Mouse (Mus musculus): ENCODE results near the gene Vmn1r13. TPM values are rescaled to one million over a fixed set of nuclear protein-coding genes. Genes with fewer than 3 reads are reported as not detected.
"Not testable (repeated sequence)": the region's sequence is repeated elsewhere in the genome, so short reads cannot be mapped to it uniquely, and the experiment has no call there.

Gene Vmn1r13
- polyA plus RNA-seq (2014; fragmentation: Nextera tagmentation; extraction: Ambion mirVana): not detected in 2 replicates

- not testable (repeated sequence) for H3K9me3 ChIP-seq (ENCODE audit: control insufficient read depth, low read length); H3K4me3 ChIP-seq (ENCODE audit: low read depth, low read length); H3K4me2 ChIP-seq (ENCODE audit: low read depth); H3K9ac ChIP-seq (ENCODE audit: low read length); H3K27me3 ChIP-seq (ENCODE audit: control insufficient read depth, insufficient read depth, low read length); ATAC-seq (ENCODE audit: insufficient read depth, low FRiP score, low TSS enrichment); DNase-seq (ENCODE audit: low spot score); H3K36me3 ChIP-seq (ENCODE audit: control insufficient read depth, insufficient read depth, low read length); H3K27ac ChIP-seq (ENCODE audit: low read depth, low read length); H3K4me1 ChIP-seq (ENCODE audit: control insufficient read depth, insufficient read depth, low read length)
- 87% methylated on average over 1 of the region's 1 CpGs for WGBS
Observed at GRCm38 (mm10) chr6:57202990-57203389, at the start of gene Vmn1r13. Gene Vmn1r13 (plus strand): TSS chr6:57203290.

GRCm38 (mm10) chr6:57156619-57157018 is 46.5 kb upstream of the Vmn1r13 start, which contains the start of gene Vmn1r12:
Gene Vmn1r12 (plus strand): TSS chr6:57156919.
- no peak within 1 kb of the TSS for H3K4me2 ChIP-seq (ENCODE audit: low read depth)
- H3K36me3 ChIP-seq (ENCODE audit: control insufficient read depth, insufficient read depth, low read length): no peaks in the 10 kb centered on the region
- no peak within 1 kb of the TSS for H3K27ac ChIP-seq (ENCODE audit: low read depth, low read length)
- H3K27me3 ChIP-seq (ENCODE audit: control insufficient read depth, insufficient read depth, low read length): no peaks in the 10 kb centered on the region
- no peaks in the 10 kb centered on the region for H3K4me1 ChIP-seq (ENCODE audit: control insufficient read depth, insufficient read depth, low read length)
- H3K9ac ChIP-seq (ENCODE audit: low read length): no peak within 1 kb of the TSS
- no peaks in the 10 kb centered on the region for H3K9me3 ChIP-seq (ENCODE audit: control insufficient read depth, low read length)
- DNase-seq (ENCODE audit: low spot score): no peak
- no peak for ATAC-seq (ENCODE audit: insufficient read depth, low FRiP score, low TSS enrichment)
- 90% methylated on average over 2 of the region's 2 CpGs for WGBS
- H3K4me3 ChIP-seq (ENCODE audit: low read depth, low read length): no peak within 1 kb of the TSS

- H3K9me3 ChIP-seq (ENCODE audit: control insufficient read depth, low read length); H3K36me3 ChIP-seq (ENCODE audit: control insufficient read depth, insufficient read depth, low read length); H3K27ac ChIP-seq (ENCODE audit: low read depth, low read length); ATAC-seq (ENCODE audit: insufficient read depth, low FRiP score, low TSS enrichment); H3K4me3 ChIP-seq (ENCODE audit: low read depth, low read length); H3K27me3 ChIP-seq (ENCODE audit: control insufficient read depth, insufficient read depth, low read length); H3K4me1 ChIP-seq (ENCODE audit: control insufficient read depth, insufficient read depth, low read length); DNase-seq (ENCODE audit: low spot score); H3K9ac ChIP-seq (ENCODE audit: low read length); H3K4me2 ChIP-seq (ENCODE audit: low read depth): not testable (repeated sequence)
- WGBS: 69% methylated on average over 3 of the region's 3 CpGs
Observed at GRCm38 (mm10) chr6:57190016-57190415, 13.1 kb upstream of the Vmn1r13 start.

- ATAC-seq (ENCODE audit: insufficient read depth, low FRiP score, low TSS enrichment) (no peak), DNase-seq (ENCODE audit: low spot score) (no peak)
- no peak within 1 kb of the TSS for H3K4me3 ChIP-seq (ENCODE audit: low read depth, low read length)
- no peak within 1 kb of the TSS for H3K27ac ChIP-seq (ENCODE audit: low read depth, low read length)
- 91% methylated on average over 3 of the region's 3 CpGs for WGBS
- no peaks in the 10 kb centered on the region for H3K27me3 ChIP-seq (ENCODE audit: control insufficient read depth, insufficient read depth, low read length)
- no peaks in the 10 kb centered on the region for H3K9me3 ChIP-seq (ENCODE audit: control insufficient read depth, low read length)
- H3K4me2 ChIP-seq (ENCODE audit: low read depth): no peak within 1 kb of the TSS
- H3K36me3 ChIP-seq (ENCODE audit: control insufficient read depth, insufficient read depth, low read length): no peaks in the 10 kb centered on the region
- H3K4me1 ChIP-seq (ENCODE audit: control insufficient read depth, insufficient read depth, low read length): no peaks in the 10 kb centered on the region
- no peak within 1 kb of the TSS for H3K9ac ChIP-seq (ENCODE audit: low read length)
Observed at GRCm38 (mm10) chr6:57231386-57231785, 28.3 kb downstream of the Vmn1r13 start, which contains the start of gene Vmn1r14. Gene Vmn1r14 (plus strand): TSS chr6:57231686.

- H3K4me3 ChIP-seq (ENCODE audit: low read depth, low read length): no peak within 1 kb of the TSS
- DNase-seq (ENCODE audit: low spot score) (no peak), ATAC-seq (ENCODE audit: insufficient read depth, low FRiP score, low TSS enrichment) (no peak)
- H3K36me3 ChIP-seq (ENCODE audit: control insufficient read depth, insufficient read depth, low read length): no peaks in the 10 kb centered on the region
- 87% methylated on average over 1 of the region's 1 CpGs for WGBS
- H3K27me3 ChIP-seq (ENCODE audit: control insufficient read depth, insufficient read depth, low read length): no peaks in the 10 kb centered on the region
- H3K4me1 ChIP-seq (ENCODE audit: control insufficient read depth, insufficient read depth, low read length): no peaks in the 10 kb centered on the region
- no peak within 1 kb of the TSS for H3K9ac ChIP-seq (ENCODE audit: low read length)
- H3K4me2 ChIP-seq (ENCODE audit: low read depth): no peak within 1 kb of the TSS
- no peaks in the 10 kb centered on the region for H3K9me3 ChIP-seq (ENCODE audit: control insufficient read depth, low read length)
- H3K27ac ChIP-seq (ENCODE audit: low read depth, low read length): no peak within 1 kb of the TSS
Observed at GRCm38 (mm10) chr6:57257652-57258051, 54.6 kb downstream of the Vmn1r13 start, which contains the start of gene Vmn1r15. Gene Vmn1r15 (plus strand): TSS chr6:57257952.

- H3K27ac ChIP-seq (ENCODE audit: low read depth, low read length): no peak overlapping the region
- H3K36me3 ChIP-seq (ENCODE audit: control insufficient read depth, insufficient read depth, low read length): no peaks in the 10 kb centered on the region
- H3K9me3 ChIP-seq (ENCODE audit: control insufficient read depth, low read length): no peaks in the 10 kb centered on the region
- H3K4me1 ChIP-seq (ENCODE audit: control insufficient read depth, insufficient read depth, low read length): no peaks in the 10 kb centered on the region
- H3K9ac ChIP-seq (ENCODE audit: low read length): no peak overlapping the region
- WGBS: 92% methylated on average over 2 of the region's 2 CpGs
- no peak overlapping the region for H3K4me2 ChIP-seq (ENCODE audit: low read depth)
- no peak for ATAC-seq (ENCODE audit: insufficient read depth, low FRiP score, low TSS enrichment)
- no peaks in the 10 kb centered on the region for H3K27me3 ChIP-seq (ENCODE audit: control insufficient read depth, insufficient read depth, low read length)
- no peak overlapping the region for H3K4me3 ChIP-seq (ENCODE audit: low read depth, low read length)
- DNase-seq (ENCODE audit: low spot score): no peak
Observed at GRCm38 (mm10) chr6:57260990-57261389, 57.9 kb downstream of the Vmn1r13 start.

Other genes with a start within 250 kb of the Vmn1r13 start
- not detected in 2 replicates for gene Vmn1r5, start 233.0 kb upstream of the Vmn1r13 start, polyA plus RNA-seq (2014; fragmentation: Nextera tagmentation; extraction: Ambion mirVana)
- not detected in 2 replicates for gene Vmn1r6, start 206.0 kb upstream of the Vmn1r13 start, polyA plus RNA-seq (2014; fragmentation: Nextera tagmentation; extraction: Ambion mirVana)
- not detected in 2 replicates for gene Vmn1r7, start 178.0 kb upstream of the Vmn1r13 start, polyA plus RNA-seq (2014; fragmentation: Nextera tagmentation; extraction: Ambion mirVana)
- not detected in 2 replicates for gene Vmn1r8, start 171.0 kb upstream of the Vmn1r13 start, polyA plus RNA-seq (2014; fragmentation: Nextera tagmentation; extraction: Ambion mirVana)
- gene Vmn1r9, start 136.5 kb upstream of the Vmn1r13 start, polyA plus RNA-seq (2014; fragmentation: Nextera tagmentation; extraction: Ambion mirVana): not detected in 2 replicates
- gene Vmn1r10, start 93.8 kb upstream of the Vmn1r13 start, polyA plus RNA-seq (2014; fragmentation: Nextera tagmentation; extraction: Ambion mirVana): not detected in 2 replicates
- not detected in 2 replicates for gene Vmn1r11, start 69.8 kb upstream of the Vmn1r13 start, polyA plus RNA-seq (2014; fragmentation: Nextera tagmentation; extraction: Ambion mirVana)
- not detected in 2 replicates for gene Vmn1r12, start 46.4 kb upstream of the Vmn1r13 start, polyA plus RNA-seq (2014; fragmentation: Nextera tagmentation; extraction: Ambion mirVana)
- gene Vmn1r14, start 28.4 kb downstream of the Vmn1r13 start, polyA plus RNA-seq (2014; fragmentation: Nextera tagmentation; extraction: Ambion mirVana): not detected in 2 replicates
- not detected in 2 replicates for gene Vmn1r15, start 54.7 kb downstream of the Vmn1r13 start, polyA plus RNA-seq (2014; fragmentation: Nextera tagmentation; extraction: Ambion mirVana)
- gene Vmn1r16, start 126.2 kb downstream of the Vmn1r13 start, polyA plus RNA-seq (2014; fragmentation: Nextera tagmentation; extraction: Ambion mirVana): not detected in 2 replicates
- gene Vmn1r17, start 160.4 kb downstream of the Vmn1r13 start, polyA plus RNA-seq (2014; fragmentation: Nextera tagmentation; extraction: Ambion mirVana): not detected in 2 replicates
- gene Vmn1r18, start 192.5 kb downstream of the Vmn1r13 start, polyA plus RNA-seq (2014; fragmentation: Nextera tagmentation; extraction: Ambion mirVana): not detected in 2 replicates
- not detected in 2 replicates for gene Vmn1r19, start 200.5 kb downstream of the Vmn1r13 start, polyA plus RNA-seq (2014; fragmentation: Nextera tagmentation; extraction: Ambion mirVana)
- not detected in 2 replicates for gene Vmn1r20, start 225.6 kb downstream of the Vmn1r13 start, polyA plus RNA-seq (2014; fragmentation: Nextera tagmentation; extraction: Ambion mirVana)